Mouse (Mus musculus) kidney, postnatal 14 days (tissue): ENCODE results near the gene Nexn.
"Not testable (repeated sequence)": the region's sequence is repeated elsewhere in the genome, so short reads cannot be mapped to it uniquely, and the experiment has no call there.

Experiments
- DNase-seq: peaks from one replicate; pipeline ENCODE4 v3.0.0; 2022; ENCODE audit warnings: mixed read lengths

The Nexn gene

GRCm38 (mm10) chr3:152235238-152235637 is 30.9 kb downstream of the Nexn start:
- DNase-seq: no peak

DNA sequence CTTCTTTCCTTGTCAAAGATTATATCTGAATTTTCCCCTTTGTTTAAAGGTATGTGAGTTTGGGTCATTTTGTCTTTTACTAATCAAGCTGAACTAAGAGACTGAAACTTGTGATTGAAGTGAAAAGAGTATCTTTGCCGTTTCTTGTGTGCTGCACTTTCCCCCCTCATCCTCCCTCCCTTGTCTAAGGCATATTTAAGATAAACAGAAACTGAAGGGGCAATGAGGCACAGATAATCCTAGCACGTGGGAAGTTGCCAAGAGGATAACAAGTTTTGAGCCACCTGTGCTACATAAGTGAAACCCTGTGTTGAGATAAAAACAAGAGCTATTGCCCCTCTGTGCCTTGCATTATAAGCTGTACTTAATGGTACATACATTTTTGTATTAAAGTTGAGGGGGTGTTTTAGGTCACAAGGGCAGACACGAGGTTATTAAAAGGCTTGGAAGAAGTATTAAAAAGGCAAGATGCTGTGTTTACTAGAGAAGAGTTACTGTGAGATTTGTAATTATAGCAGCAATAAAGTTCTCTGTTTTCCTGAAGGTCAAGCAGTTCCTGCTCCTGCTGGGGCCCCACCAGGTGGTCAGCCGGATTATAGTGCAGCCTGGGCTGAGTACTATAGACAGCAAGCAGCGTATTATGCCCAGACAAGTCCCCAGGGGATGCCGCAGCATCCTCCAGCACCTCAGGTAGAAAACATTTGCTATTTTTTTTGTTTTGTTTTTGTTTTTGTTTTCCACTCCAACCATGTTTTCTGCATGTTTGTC is 34.6 kb downstream of the Nexn start:
- DNase-seq: no peak

- no peak for DNase-seq
Measured at GRCm38 (mm10) chr3:152229271-152229670, 36.9 kb downstream of the Nexn start.

DNA sequence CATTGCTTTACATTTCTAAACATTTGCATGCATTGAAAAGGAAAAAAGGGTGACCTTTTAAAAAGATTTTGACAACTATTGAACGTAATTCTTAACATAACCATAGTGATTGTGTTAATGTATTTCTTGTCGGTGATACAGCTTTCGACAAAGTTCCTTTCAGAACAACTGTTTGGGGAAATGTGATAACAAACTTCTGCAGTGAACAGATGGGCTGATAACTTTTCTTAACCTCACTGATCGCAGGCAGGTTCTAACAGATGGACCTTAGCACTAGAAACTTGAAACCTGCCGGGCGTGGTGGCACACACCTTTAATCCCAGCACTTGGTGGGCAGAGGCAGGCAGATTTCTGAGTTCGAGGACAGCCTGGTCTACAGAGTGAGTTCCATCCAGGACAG is 37.3 kb downstream of the Nexn start:
- DNase-seq: no peak

DNA sequence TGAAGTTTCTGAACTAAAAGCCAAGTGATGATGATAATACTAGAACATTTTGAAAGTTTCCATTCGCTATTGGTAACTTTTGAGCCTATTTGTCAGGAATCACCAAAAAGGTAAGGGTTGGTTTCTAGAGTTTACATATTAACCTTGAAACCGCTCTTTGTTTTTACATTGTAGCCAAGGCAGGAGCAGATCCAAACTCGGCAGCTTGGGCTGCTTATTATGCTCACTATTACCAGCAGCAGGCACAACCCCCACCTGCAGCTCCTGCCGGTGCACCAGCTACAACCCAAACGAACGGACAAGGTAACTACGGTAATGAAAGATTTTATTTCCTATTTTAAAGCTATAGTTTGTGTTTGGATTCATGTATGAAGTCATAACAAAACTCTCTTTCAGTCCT is 40.2 kb downstream of the Nexn start:
- DNase-seq: no peak

- DNase-seq: no peak
Measured at GRCm38 (mm10) chr3:152224918-152225317, 41.2 kb downstream of the Nexn start.

DNA sequence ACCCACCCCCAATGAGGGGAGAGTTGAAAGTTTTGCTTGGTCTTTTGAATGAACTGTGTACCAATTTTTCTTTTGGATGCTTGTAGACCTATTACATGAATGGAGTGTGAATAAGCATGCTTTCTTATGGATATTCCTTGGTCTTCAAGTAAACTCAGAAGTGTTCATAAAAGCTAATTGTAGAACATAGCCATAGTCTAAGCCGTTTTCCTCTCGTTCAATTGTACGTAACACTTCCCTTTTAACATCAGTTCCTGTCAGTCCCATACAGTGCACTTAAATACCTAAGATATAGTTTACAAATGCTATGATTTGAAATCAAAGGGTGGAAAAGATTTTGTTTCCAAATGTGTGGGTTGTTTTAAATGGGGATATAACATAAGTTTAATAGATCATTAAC is 52.7 kb downstream of the Nexn start:
- no peak for DNase-seq

GRCm38 (mm10) chr3:152211731-152212279 is 54.3 kb downstream of the Nexn start:
- DNase-seq: no peak

- peak; percentile 80 for DNase-seq
Measured at GRCm38 (mm10) chr3:152210728-152211391, 55.3 kb downstream of the Nexn start.

GRCm38 (mm10) chr3:152209967-152210634 is 56.0 kb downstream of the Nexn start, which contains the start of the genes Dnajb4 and Fubp1:
TSS of gene Dnajb4 (minus strand) at chr3:152210302.
TSS of gene Fubp1 (plus strand) at chr3:152210422.
- DNase-seq: peak; percentile 100

- DNase-seq: no peak
Measured at GRCm38 (mm10) chr3:152209177-152209966, 56.8 kb downstream of the Nexn start.

DNA sequence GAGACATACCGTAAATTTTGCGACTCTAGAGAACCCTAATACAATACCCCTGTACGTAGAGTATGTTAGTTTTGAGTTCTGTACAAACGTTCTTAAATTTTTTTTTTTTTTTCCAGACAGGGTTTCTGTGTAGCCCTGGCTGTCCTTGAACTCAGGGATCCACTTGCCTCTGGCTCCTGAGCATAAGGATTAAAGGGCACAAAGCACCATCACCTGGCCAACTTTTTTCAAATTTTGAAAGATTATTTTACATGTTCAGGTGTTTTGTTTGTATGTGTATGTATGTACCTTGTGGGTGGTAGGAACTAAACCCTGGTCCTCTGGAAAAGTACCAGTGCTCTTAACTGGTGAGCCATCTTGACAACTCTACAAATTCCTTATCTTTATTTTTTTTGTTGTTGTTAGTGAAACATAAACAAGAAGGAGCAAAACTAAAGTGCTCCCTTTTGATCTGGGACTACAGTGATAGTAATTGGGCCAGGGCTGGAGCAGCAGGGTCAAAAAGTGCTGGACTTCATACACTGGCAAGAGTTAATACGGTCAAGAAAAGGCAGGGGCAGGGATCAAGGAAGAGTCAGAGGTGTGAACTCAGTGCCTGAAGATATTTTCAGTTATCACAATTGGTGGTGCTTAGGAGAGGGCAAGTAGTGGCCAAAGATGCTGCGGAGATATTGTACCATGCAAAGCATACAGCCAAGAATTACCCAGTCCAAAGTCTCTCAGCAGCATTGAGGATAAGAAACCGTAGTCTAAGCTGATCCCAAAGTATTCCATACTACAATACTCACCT is 57.9 kb downstream of the Nexn start:
- DNase-seq: no peak

- DNase-seq: no peak
Measured at GRCm38 (mm10) chr3:152207156-152207555, 59.0 kb downstream of the Nexn start.

GRCm38 (mm10) chr3:152204577-152204976 is 61.6 kb downstream of the Nexn start:
- DNase-seq: no peak

- DNase-seq: no peak
Measured at GRCm38 (mm10) chr3:152203996-152204395, 62.2 kb downstream of the Nexn start.

DNA sequence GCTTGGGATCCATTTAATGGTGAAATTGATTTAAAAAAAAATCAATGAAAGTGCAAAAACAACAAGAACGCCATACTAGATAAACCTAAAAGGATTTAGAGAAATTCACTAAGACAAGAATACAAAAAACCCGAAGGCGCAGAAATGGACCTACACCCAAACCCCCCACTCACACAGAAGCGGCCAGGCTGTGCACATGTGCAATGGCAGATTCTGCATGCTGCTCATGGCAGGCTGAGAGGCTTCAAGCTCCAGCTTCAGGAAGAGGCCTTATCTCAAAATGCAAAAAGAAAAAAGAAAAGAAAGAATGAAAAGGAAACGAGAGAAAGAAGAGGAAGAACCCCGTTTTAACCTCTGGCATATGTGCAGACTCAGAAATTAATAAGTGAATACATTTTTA is 62.7 kb downstream of the Nexn start:
- no peak for DNase-seq

DNA sequence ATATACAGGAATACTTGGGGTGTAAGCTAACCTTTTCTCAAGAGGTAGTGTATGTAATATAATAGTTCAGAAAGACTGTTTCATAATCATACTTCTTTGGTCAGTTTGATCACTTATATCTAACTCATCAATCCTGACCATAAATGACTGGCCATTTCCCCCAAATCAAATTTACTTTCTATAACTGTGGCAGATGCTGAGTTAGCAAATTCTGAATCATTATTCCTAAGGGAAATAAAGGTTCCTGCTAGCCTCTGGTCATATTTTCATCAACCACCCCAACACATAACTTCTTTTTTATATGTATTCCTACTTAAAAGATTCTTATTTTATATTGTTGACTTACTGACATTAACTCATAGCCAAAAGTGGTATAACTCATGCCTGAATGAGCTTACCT is 63.2 kb downstream of the Nexn start:
- no peak for DNase-seq

DNA sequence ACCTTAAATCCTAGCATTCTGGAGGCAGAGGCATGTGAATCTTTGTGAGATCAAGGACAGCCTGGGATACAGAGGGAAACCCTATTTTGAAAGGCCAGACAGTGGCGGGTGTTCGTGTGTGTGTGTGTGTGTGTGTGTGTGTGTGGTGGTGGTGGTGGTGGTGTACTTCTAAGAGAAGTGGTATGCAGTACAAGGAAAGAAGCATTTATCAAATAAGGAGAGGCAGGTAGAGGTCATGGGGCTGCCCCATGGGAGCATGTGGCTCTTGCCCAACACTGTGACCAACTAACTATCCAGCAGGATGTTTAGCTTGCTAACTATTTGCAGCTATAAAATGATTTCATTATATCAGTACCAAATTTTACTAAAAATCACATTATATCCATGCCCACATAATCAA is 64.5 kb downstream of the Nexn start:
- no peak for DNase-seq

- no peak for DNase-seq
Measured at GRCm38 (mm10) chr3:152201181-152201580, 65.0 kb downstream of the Nexn start.

- no peak for DNase-seq
Measured at GRCm38 (mm10) chr3:152199125-152199524, 67.0 kb downstream of the Nexn start.

- not testable (repeated sequence) for DNase-seq
Measured at GRCm38 (mm10) chr3:152197246-152197645, 68.9 kb downstream of the Nexn start.

DNA sequence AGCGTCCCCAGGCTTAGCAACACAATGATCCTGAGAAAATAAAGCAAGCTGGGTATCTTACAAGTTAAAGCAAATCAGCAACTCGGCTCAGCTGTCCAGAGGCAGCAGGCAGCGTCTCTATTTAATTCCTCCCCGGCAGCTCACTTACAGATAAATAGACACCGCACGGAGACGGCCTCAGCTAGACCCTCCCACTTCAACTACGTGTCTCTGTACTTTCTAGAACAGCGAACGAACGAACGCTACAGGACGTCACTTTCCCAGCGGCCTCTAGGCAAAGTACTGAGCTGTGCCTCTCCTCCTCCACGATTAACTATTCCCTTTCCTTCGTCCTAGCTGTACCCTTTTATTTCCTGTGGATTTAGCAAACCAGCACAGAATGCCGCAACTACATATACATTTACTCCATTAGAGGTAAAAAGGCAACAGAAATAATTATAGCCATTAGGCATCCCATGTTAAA is 72.5 kb downstream of the Nexn start:
- DNase-seq: peak; percentile 91
